Mouse (Mus musculus): Measurements from ENCODE around the gene Actr1a. TPM values are rescaled to one million over a fixed set of nuclear protein-coding genes. Genes with fewer than 3 reads are reported as not detected.

Actr1a gene
- polyA plus RNA-seq, 1 experiment from 2014 or later = 124 TPM

DNA sequence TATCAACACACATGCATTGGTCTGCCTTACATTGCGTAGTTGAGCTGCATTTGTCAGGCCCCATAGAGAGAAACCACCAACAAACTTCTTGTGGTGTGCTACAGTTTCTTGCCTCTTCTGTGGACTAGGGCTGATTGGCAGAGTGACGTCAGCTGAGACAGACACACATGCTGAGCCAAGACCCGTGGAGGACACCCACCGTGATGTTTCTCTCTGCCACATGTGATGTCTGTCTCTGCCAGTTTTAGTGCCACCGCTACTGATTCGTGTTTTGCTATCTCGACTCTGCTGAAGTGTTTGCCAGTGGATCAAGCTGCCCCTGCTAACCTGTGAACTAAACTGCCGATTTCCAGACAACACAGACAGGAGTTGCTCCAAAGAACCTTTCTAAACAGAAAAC lies 33.4 kb downstream of the Actr1a start:
- H3K36me3 ChIP-seq = no peaks in the 10 kb centered on the region
- no peak for DNase-seq (ENCODE audit: low spot score)
- H3K9me3 ChIP-seq = no peaks in the 10 kb centered on the region
- no peak overlapping the region for H3K27ac ChIP-seq
- peaks cover 16% of the 10 kb centered on the region for H3K27me3 ChIP-seq (ENCODE audit: insufficient read depth, poor library complexity, severe bottlenecking)
- peaks cover 5% of the 10 kb centered on the region; the same call in 1 of the 2 replicates for H3K4me1 ChIP-seq
- WGBS = 87% methylated on average over 8 of the region's 8 CpGs
- H3K4me3 ChIP-seq = no peak overlapping the region

- peaks cover 14% of the 10 kb centered on the region for H3K4me1 ChIP-seq
- 62% methylated on average over 4 of the region's 4 CpGs for WGBS
- no peaks in the 10 kb centered on the region for H3K9me3 ChIP-seq
- no peaks in the 10 kb centered on the region for H3K36me3 ChIP-seq
- H3K27me3 ChIP-seq (ENCODE audit: insufficient read depth, poor library complexity, severe bottlenecking) = peaks cover 33% of the 10 kb centered on the region
- no peak overlapping the region for H3K27ac ChIP-seq
- no peak for DNase-seq (ENCODE audit: low spot score)
- no peak overlapping the region for H3K4me3 ChIP-seq
These were observed 37.2 kb downstream of the Actr1a start for GRCm38 (mm10) chr19:46358381-46358780.

DNA sequence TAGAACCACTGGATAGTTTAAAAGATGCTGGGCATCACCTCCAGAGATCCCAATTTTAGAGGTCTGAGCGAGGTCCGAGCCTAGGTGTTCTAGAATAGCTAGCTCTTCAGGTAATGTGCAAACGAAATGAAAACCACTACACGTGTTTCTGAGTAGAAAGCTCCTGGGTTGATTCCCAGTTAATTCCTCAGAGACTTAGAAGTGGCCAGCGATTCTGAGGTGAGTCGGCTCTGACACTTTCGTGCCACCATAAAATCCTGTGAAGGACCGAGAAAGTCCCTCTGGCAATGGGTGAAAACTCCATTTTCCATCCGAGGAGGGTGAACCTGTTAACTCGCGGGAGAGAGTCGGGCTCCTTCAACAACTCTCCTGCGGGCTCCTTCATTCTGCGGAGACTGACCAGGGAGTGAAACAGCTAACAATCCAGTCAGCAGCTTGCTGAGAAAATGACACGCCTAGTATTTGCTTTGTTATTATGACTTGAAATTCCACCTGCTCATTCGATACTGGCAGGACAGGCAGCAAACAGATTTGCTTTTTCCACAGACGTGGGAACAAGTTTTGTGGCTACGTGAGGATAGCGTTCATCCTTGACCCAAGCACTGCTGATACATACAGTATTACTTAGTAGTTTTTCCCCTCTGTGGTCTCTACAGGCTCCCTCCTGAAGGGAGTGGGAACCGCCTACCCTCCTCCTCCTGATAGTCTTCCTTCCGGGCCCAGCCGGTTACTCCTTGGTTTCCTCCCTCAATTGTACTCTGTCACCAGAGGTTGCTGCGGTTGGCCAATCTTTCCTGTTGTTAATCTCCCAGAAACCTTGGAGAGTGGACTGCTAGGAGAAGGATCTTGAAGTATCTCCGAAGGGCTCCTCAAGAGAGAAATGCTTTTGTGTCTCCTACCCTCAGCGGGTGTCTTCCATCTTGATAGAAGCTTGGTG lies 37.9 kb downstream of the Actr1a start:
- Histone ChIP-seq H3K36me3 (no peaks in the 10 kb centered on the region), H3K27ac (peak overlapping the region; percentile 75; the same call in 1 of the 2 replicates), H3K4me1 (peaks cover 14% of the 10 kb centered on the region), H3K4me3 (peak overlapping the region; percentile 67), H3K9me3 (no peaks in the 10 kb centered on the region), H3K27me3 (ENCODE audit: insufficient read depth, poor library complexity, severe bottlenecking) (peaks cover 40% of the 10 kb centered on the region)
- no peak for DNase-seq (ENCODE audit: low spot score)
- WGBS = 17% methylated on average over 25 of the region's 25 CpGs

DNA sequence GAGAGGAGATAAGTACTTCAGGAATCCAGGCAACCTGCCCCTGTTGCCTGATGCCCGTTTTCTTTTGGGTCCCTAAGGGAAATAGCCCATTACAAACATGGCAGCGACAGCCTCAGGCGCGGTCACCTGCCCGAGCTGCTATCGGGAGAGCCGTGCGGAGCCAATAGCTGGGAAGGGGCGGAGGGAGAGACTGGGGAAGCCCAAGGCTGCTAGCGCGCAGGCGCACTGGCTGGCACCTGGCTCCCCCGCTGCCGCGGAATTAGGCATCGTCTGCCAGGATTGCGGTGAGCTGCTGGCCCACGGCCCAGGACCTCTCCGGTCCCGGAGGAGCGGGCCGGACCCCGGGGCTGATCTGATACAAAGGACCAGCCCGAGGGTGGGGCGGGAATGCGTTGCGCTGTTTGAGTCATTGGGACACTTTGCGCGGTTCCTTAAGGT lies 38.8 kb downstream of the Actr1a start:
- peaks cover 49% of the 10 kb centered on the region for H3K27me3 ChIP-seq (ENCODE audit: insufficient read depth, poor library complexity, severe bottlenecking)
- no peaks in the 10 kb centered on the region for H3K9me3 ChIP-seq
- H3K4me1 ChIP-seq = peaks cover 14% of the 10 kb centered on the region
- no peaks in the 10 kb centered on the region for H3K36me3 ChIP-seq
- DNase-seq (ENCODE audit: low spot score) = peak; percentile 94
- peak overlapping the region; percentile 75 for H3K27ac ChIP-seq
- WGBS = 1% methylated on average over 29 of the region's 29 CpGs
- H3K4me3 ChIP-seq = peak overlapping the region; percentile 67

DNA sequence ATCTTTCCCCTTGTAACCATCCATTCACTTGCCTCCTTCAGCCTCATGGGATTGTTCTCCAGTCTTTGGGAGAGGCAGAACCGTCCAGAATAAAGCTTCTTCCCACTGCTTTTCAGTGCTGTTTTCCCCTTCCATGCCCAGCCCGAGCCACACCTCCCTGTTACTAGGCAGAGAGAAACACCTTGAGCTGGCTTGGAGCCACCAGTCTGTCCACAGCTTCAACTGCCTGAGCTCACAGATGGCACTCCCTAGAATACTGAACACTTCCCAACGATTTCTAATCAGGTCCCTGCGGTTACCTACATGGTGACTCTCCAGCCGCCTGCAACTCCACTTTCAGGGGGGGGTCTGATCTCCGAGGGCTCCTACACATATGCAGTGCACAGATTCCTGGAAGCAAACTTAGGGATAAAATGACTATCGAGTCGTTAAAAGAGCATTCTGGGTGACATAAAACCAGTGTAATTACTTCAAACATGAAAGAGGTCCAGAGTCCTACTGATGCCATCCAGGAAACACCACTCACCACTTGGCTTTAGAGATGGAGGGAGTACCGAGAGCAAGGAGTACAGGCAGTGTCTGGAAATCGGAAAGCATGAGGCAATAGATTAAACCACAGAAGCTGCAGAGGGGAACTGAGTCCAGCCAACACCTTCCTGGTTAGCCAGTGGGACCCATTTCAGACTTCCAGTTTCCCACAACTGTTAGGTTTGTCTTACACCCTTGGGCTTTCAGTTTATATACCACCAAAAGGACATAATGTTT lies 45.2 kb downstream of the Actr1a start, which contains the start of gene 2310034G01Rik:
Gene 2310034G01Rik (minus strand): TSS at position 135 of the 765 bp plus-strand sequence.
- Histone ChIP-seq H3K27ac (peak within 1 kb of the TSS; percentile 83), H3K4me1 (peaks cover 20% of the 10 kb centered on the region), H3K27me3 (ENCODE audit: insufficient read depth, poor library complexity, severe bottlenecking) (peaks cover 64% of the 10 kb centered on the region), H3K4me3 (peak within 1 kb of the TSS; percentile 79), H3K9me3 (no peaks in the 10 kb centered on the region), H3K36me3 (no peaks in the 10 kb centered on the region)
- WGBS = 59% methylated on average over 10 of the region's 10 CpGs
- DNase-seq (ENCODE audit: low spot score) = no peak

- 23% methylated on average over 6 of the region's 6 CpGs for WGBS
- peak overlapping the region; percentile 79 for H3K4me3 ChIP-seq
- peaks cover 20% of the 10 kb centered on the region for H3K4me1 ChIP-seq
- no peak for DNase-seq (ENCODE audit: low spot score)
- no peaks in the 10 kb centered on the region for H3K36me3 ChIP-seq
- no peak overlapping the region for H3K27ac ChIP-seq
- H3K9me3 ChIP-seq = no peaks in the 10 kb centered on the region
- peaks cover 67% of the 10 kb centered on the region for H3K27me3 ChIP-seq (ENCODE audit: insufficient read depth, poor library complexity, severe bottlenecking)
These were observed 46.0 kb downstream of the Actr1a start for GRCm38 (mm10) chr19:46349550-46349949.

DNA sequence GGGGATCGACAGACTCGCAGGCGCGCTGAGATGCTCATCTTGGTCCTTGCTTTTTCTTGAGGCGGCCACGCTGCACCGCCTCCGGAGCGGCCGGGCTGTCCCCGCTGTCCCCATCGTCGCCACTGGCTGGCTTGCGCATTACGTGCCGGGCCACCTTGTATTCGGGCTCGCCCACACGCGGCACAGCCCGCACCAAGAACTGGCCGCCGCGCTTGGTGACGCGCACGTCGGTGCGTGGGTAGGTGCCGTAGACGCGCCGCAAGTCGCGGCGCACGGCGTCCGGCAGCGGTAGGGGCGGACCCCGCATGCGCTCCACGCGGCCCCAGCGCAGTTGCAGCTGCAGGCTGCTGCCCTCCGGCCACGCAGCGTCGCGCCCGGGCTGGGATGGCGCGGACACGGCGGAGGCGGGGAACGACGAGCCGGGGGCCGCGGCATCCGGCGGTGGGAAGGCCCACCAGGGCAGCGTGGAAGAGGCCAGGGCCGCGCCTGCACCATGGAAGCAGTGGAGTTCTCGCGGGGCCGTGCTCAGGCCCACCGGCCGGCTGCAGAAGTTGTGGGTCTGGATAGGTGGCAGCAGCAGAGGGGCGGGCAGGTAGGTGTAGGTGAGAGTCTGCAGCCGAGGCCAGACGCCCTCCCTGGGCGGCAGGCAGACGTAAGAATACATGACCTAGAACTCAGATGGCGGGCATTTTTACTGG lies 46.6 kb downstream of the Actr1a start:
- H3K4me3 ChIP-seq = peak overlapping the region; percentile 79
- H3K36me3 ChIP-seq = no peaks in the 10 kb centered on the region
- H3K27me3 ChIP-seq (ENCODE audit: insufficient read depth, poor library complexity, severe bottlenecking) = peaks cover 73% of the 10 kb centered on the region
- peaks cover 20% of the 10 kb centered on the region for H3K4me1 ChIP-seq
- H3K27ac ChIP-seq = peak overlapping the region; percentile 83
- no peaks in the 10 kb centered on the region for H3K9me3 ChIP-seq
- WGBS = under 1% methylated on average over 78 of the region's 78 CpGs
- DNase-seq (ENCODE audit: low spot score) = peak; percentile 83

- no peak for DNase-seq (ENCODE audit: low spot score)
- Histone ChIP-seq H3K4me3 (peak overlapping the region; percentile 79), H3K27ac (peak overlapping the region; percentile 83), H3K9me3 (no peaks in the 10 kb centered on the region), H3K27me3 (ENCODE audit: insufficient read depth, poor library complexity, severe bottlenecking) (peaks cover 73% of the 10 kb centered on the region), H3K36me3 (no peaks in the 10 kb centered on the region), H3K4me1 (peaks cover 20% of the 10 kb centered on the region)
- 31% methylated on average over 14 of the region's 14 CpGs for WGBS
These were observed 47.4 kb downstream of the Actr1a start for GRCm38 (mm10) chr19:46347936-46348668.

DNA sequence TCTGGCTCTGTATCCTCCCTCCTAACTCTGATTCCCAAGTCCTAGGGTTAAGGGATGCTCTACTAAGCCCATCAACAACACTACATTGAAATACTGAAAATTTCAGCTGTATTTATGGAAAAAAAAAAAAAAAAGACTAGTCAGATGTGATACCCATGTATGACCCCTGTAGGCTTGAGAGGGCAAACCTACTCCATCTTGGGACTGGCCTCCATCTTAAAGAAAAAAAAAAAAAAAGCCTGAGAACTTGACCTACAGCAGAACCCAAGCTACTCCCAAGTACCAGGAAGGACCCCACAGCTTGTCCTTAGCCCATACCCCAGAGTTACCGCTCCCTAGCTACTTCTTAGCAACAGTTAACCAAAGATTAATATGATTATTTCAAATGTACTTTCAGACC lies 48.4 kb downstream of the Actr1a start:
- DNase-seq (ENCODE audit: low spot score) = no peak
- H3K36me3 ChIP-seq = no peaks in the 10 kb centered on the region
- 82% methylated on average over 1 of the region's 1 CpGs for WGBS
- H3K27me3 ChIP-seq (ENCODE audit: insufficient read depth, poor library complexity, severe bottlenecking) = peaks cover 63% of the 10 kb centered on the region
- H3K4me1 ChIP-seq = peaks cover 20% of the 10 kb centered on the region
- no peaks in the 10 kb centered on the region for H3K9me3 ChIP-seq
- no peak overlapping the region for H3K27ac ChIP-seq
- no peak overlapping the region for H3K4me3 ChIP-seq

DNA sequence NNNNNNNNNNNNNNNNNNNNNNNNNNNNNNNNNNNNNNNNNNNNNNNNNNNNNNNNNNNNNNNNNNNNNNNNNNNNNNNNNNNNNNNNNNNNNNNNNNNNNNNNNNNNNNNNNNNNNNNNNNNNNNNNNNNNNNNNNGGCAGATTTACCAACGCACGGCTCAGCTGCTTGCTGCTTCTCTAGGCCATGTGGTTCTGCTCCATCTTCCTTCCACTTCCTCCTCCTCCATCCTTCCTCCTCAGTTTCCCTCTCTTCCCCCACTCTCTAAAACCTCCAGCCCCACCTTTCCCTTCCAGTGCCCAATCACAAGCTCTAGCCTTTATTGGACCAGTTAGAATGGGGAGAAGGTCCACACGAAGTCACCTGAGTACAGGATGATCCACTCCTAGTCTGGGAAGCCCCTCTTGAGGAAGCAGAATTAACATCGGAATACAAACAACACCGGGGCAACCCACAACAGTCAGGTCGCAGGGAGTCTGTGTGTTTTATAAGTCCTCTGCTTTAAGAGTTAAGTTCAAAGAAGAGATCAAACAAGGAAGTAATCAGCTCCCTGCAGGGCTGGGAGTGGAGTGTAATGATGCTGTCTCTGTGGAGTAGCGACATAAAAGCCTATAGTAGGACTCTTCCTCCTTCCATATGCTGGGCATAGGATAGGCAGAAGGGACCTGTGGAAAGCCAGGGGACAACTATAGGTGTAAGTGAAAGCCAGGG lies 50.7 kb downstream of the Actr1a start:
- H3K27me3 ChIP-seq (ENCODE audit: insufficient read depth, poor library complexity, severe bottlenecking) = peaks cover 51% of the 10 kb centered on the region
- no peak for DNase-seq (ENCODE audit: low spot score)
- no peaks in the 10 kb centered on the region for H3K36me3 ChIP-seq
- peaks cover 24% of the 10 kb centered on the region for H3K4me1 ChIP-seq
- H3K27ac ChIP-seq = no peak overlapping the region
- 19% methylated on average over 7 of the region's 7 CpGs for WGBS
- H3K9me3 ChIP-seq = no peaks in the 10 kb centered on the region
- no peak overlapping the region for H3K4me3 ChIP-seq

GRCm38 (mm10) chr19:46339287-46339971 lies 56.1 kb downstream of the Actr1a start:
- Histone ChIP-seq H3K27me3 (ENCODE audit: insufficient read depth, poor library complexity, severe bottlenecking) (peaks cover 20% of the 10 kb centered on the region), H3K27ac (peak overlapping the region; percentile 91), H3K9me3 (no peaks in the 10 kb centered on the region), H3K4me3 (no peak overlapping the region), H3K4me1 (peaks cover 21% of the 10 kb centered on the region), H3K36me3 (no peaks in the 10 kb centered on the region)
- no peak for DNase-seq (ENCODE audit: low spot score)
- 70% methylated on average over 7 of the region's 7 CpGs for WGBS
